Mouse (Mus musculus): Measurements from ENCODE around the gene Zfand3. TPM values are rescaled to one million over a fixed set of nuclear protein-coding genes. Genes with fewer than 3 reads are reported as not detected.

The Zfand3 gene
- total RNA-seq, 2 experiments from 2014 or later = 113 to 117 TPM

DNA sequence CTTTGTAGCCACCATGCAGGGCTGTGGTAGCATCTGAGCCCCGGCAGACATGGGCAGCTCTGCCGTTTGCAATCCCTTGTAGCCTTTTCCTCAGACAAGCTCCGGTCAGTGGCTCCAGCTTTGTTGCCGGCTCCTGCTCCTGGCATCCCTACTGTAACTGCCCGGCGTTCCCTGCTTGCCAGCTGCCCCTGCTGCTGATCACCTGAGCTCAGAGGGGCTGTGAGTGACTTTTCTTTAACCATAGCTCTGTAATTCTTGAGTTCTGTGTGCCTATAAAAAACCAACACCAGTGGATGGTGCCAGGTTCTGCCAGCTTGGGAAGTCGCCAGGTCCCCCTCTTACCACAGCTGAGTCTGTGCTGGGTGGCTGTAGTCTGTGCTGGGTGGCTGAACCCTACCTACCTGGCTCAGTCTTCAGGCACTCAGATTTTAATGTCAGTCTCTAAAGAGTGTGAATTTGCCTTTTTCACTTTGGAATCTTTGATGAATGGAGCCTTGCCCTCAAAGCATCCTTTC lies 150.9 kb downstream of the Zfand3 start:
- no peak for DNase-seq

DNA sequence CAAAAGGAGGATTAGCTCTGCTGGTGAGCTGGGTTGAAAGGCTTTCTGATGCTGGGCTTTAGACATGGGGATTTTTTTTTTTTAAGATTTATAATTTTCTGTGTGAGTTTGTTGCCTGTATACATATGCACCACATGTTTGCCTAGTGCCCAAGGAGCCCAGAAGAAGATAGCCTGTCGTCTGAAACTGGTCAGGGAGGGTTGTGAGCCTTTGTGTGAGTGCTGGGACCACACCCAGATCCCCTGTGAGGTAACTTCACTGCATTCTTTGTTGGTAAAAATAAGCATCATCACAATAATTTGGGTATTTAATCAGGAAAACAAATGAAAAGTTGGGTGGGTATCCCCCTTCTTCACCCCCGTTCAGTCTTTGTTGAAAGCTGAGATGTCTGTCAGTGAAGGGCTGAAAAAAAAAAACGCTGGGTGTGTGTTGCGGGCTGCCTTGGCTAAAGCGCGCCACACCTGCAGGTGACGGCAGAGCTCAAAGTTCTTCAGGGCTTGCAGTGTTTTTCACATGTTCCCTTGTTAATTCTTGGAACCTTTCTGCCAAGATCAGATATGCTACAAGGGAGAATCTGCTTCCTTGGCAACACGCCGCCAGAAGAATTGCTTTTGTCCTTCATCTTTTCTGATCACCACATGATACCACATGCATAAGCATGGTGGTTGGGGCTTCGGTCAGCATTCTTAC lies 154.0 kb downstream of the Zfand3 start:
- DNase-seq = no peak

DNA sequence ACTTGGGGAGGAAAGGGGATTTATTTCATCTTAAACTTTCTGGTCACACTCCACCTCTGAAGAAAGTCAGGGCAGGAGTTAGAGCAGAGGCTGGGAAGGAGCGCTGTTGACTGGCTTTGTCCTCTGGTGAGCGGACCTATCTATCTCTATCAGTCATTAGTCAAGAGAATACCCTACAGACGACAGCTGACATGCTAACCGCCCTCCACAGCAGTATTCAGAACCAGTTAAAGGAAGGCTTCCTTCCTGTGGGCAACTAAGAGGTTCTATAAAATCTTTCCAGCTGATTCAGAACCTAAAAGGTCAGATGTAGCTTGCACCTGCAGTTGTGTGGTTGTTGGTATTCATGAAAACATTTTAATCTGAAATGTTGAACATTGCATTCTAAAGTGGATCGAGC lies 154.8 kb downstream of the Zfand3 start:
- DNase-seq = no peak

DNA sequence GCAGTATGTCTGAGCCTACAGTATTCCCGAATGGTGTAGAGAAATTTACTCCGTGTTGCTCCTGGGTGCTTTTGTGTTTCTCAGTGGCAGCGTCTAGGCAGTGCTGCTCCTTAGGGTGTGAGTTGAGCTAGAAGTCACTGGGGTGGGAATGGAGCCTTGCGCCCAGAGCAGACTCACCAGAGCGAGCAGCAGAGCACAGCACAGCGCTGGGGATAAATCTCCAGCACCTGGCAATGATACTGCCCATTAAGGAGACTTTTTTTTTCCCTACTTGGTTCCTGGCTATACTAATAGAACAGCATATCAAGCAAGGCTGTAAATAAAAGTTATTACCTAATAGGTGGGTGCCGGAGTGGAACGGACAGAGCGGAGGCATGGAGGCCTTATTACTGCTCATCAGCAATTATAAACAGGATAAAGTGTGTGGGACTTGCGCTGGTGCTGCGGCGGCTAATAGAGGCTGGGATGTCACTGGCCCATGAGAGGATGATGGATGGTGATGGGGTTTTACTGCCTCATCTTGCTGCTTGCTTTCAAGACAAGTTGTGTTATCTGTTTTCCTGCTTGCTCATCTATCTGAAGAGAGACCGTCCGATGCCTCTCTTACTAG lies 156.4 kb downstream of the Zfand3 start:
- DNase-seq = no peak

DNA sequence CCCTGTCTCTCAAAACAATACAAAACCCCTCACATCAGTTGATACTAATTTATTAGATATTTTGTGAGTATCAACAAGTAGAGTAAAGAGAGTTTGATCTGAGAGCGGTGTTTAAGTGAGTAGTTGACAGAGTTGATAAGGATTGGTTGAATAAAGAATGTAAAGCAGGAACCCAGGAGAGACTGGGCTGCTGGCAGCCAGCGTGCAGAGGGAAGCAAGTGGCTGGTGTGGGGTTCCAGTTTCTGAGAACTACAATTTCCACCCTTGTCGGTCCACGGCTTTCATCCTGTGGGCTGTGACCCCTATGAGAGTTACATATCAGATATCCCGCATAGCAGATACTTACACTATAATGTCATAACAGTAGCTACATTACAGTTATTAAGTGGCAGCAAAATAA lies 158.4 kb downstream of the Zfand3 start:
- DNase-seq = no peak

DNA sequence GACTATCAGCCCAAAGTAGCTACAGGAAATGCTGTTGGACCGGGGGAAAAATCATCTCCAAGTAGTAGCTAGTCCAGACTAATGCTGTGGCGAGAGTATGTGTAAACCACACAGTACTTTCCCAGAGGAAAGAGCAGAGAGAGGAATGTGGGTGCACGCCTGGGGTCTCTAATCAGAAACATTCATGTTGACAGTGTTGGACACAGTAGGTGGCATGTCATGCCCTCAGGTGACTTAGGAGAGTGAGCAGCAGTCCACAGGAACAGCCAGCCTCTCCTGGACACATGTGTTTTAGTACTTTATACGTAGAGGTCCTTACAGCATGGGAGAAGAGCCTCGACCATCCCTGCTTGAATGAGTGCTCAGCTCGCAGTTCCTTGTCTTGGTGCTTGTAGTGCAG lies 159.3 kb downstream of the Zfand3 start:
- DNase-seq = no peak

DNA sequence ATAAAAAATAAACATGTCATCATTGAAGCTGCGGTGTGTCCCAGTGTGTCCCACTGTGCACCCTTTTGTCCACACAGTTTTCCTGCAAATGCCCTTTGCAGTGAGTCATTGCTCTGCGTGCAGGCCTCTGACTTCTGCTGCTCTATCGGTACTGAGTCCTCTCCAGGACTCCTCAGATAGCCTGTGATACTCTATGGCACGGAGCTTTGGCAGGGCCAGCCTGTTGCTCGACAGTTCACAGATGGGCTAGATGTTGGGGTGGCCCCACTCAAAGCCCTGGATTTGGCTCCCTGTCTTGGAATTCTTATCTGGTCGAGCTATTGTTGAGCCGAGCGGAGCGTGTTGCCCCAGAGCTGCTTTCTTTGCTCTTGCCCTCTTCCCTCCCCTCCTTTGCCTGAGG lies 160.3 kb downstream of the Zfand3 start:
- DNase-seq = no peak

DNA sequence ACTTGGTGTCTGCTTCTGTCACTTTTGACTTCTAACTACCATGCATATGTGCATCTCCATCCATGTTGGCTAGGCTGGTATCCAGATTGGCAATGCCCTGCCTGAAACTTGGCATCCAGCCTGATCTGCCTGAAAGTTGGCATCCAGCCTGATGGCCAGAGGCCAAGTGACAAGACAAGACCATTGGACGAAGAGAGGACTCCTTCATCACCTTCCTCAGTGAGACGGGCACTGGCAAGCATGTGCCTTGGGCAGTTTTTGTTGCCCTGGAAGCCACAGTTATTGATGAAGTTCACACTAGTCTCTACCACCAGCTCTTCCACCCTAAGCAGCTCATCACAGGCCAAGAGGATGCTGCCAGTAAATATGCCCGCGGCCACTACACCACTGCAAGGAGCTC lies 172.9 kb downstream of the Zfand3 start:
- no peak for DNase-seq

DNA sequence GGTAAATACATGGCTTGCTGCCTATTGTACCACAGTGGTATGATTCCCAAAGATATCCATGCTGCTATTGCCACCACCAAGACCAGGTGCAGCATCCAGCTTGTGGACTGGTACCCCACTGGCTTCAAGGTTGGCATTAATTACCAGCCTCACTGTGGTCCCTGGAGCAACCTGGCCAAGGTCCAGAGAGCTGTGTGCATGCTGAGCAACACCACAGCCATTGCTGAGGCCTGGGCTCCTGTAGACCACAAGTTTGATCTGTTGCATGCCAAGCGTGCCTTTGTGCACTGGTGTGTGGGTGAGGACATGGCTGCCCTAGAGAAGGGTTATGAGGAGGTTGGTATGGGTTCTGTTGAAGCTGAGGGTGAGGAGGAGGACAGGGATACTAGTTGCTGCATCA lies 173.9 kb downstream of the Zfand3 start:
- DNase-seq = peak in 1 of 2 experiments; percentile 0

DNA sequence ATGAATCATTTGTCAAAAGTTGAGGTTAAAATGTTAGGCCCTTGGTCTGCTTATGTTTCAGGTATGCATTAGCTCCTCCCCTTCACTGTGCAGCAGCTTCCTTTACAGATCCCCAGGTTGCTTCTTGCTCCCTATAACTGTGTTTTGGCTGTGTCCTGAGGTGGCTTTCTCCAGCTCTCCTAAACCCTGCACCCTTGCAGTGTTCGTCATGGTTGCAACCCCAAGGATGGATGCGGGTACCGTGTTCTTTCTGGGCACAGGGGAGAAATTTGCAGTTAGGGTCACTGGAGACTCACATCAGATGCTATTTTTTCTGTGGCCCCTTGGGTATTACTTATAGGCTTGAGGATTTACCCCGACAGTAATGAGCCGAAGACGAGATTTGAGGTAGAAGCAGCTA lies 175.7 kb downstream of the Zfand3 start:
- no peak for DNase-seq

DNA sequence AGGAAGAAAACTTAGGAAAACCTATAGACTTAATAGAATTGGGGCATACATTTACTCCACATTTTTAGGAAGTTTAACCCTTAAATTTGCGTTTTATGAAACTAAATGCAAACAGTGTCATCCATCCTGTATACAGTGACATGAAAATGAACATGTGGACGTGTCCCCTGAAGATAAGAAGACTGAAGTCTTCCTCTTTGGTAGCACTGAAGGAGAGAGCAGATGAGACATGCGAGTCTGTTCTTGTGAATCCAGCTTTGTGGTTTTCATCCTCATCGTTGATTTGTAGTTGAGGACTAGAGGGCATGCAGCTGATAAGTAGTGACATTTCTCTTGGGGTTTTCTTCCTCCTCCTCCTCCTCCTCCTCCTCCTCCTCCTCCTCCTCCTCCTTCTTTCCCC lies 177.0 kb downstream of the Zfand3 start:
- DNase-seq = no peak

DNA sequence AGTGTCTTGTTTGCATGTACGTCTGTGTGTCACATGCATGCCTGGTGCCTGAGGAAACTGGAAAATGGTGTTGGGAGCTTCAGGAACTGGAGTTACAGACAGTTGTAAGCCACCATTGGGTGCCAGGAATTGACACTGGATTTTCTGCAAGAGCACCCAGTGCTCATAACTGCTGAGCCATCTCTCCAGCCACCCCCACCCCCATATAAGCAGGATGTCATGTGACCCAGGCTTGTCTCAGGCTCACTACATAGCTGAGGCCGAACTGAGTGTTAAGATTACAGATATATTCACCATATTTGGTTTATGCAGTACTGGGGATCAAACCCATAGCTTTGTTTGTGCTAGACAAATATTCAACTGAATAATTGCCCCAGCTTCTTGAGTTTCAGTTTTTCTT lies 177.5 kb downstream of the Zfand3 start:
- DNase-seq = no peak

DNA sequence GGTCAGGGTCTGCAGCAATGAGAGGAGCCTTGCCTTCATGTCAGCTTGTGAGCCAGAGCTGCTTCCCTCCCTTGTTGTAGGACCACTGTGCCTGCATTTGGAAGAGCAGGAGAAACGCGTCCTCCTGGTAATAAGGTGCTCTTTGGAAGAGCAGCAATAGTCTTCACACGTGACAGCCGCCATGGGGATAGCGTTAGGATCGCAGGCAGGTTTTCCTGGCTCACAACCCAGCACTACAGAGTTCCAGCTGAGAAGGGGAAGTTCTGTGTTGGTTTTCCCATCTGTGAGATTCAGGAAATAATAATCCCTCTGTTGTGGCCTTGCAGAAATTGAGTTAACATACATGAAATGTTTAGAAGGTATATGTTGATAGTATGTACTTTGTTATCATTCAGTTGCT lies 179.0 kb downstream of the Zfand3 start:
- DNase-seq = no peak

DNA sequence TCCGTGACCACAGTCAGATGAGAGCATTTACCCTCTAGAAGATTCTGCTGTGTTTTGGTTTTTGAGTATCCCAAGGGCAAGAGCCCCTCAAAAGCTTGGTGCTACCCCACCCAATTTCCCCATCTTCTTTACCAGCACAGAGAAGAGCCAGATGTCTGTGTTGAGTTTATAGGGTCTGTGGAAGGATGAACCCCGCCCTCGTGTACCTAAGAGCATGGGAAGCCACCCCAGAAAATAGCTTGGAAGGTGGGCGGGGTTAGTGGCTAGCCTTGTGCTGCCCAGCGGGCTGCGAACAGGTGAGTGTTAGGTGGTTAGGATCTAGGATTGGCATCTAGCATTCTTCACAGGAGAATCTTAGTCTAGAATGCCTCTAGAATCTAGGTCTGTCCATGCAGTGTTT lies 182.6 kb downstream of the Zfand3 start:
- no peak for DNase-seq

DNA sequence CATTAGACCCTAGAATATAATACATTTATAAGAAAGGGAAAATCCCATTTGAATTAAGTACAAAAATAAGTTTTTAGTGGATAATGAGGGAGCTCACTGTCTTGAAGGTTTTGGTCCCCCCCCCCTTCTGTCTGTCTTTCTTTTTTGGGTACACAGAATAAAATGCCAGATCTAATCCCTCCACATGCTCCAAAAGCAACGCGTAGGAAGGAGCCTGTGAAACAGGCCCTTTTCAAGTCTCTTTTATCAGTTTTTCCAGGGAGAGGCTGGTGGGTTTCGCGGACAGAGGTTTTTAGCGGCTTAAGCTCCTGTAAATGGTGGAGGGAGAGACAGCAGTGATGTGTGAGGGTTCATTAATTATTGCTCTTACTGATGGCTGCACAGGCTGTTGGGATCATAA lies 183.0 kb downstream of the Zfand3 start:
- DNase-seq = peak in 1 of 2 experiments; percentile 29

DNA sequence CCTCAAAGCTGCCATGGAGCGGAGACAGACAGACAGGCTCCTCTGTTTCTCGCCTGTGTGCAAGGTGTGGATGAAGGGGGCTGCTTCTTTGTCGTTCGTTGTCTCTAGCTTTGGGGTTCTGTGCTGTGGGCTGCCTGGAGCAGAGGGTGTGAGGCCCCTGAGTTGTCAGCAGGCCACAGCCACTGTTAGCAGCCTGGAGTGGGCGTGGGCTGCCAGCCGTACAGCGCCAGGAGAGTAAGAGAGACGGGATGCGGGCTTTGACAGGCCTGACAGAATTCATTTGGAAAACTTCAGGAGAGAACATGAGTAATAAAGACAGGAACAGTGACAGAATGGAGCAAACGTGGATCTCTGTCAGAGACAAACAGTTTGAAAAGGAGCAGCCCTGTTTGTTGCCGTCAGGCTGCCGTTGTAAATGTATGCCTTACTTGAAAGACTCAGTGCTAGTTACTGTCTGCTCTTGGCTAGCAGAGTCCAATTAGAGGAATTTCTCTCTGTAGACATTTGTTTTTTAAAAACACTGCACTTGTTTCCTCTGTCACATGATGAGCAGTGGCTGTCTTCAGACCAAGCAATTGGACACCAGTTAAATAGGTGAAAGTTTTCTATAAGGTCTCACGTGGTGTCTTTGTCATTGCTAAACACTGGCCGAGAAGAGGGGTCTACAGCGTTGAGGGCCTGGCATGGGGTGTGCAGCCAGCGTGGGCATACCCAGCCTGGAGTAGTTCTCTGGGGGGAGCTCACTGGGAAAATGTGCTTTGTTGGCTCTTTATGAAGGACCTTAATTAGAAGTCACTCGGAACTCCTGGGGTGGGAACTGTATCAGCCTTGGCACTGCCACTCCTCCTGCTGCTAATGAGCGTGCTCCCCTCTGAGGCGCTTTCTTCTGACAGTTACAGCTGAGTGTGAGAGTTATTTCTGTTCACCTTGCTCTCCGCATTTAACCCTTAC lies 183.8 kb downstream of the Zfand3 start:
- DNase-seq = peak; percentile 67 to 70

DNA sequence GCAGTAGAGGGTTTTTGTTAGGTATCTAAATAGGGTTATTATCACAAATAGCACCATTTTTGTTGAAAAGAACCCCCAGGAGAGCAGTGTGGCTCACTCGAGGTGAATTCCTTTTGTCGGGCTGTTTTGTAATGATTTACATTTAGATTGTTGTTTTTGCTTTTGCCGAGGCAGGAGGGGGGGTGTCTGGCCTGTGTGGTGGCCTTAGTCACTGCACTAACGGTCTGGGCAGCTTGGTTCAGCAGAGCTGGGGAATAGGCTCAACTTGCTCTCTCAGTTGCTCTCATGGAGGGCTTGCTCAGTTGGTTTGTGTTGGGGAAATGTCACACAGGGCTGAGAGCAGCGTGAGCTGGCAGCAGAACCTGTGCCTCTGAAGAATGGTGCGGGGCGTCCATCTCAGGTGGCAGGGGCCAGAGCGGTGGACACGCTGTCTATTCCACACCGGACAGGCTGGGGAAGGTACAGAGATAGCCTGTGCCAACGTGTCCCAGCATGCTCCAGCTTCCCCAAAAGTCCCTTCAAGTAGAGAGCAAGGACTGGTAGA lies 186.6 kb downstream of the Zfand3 start:
- DNase-seq = peak in 1 of 2 experiments; percentile 3

DNA sequence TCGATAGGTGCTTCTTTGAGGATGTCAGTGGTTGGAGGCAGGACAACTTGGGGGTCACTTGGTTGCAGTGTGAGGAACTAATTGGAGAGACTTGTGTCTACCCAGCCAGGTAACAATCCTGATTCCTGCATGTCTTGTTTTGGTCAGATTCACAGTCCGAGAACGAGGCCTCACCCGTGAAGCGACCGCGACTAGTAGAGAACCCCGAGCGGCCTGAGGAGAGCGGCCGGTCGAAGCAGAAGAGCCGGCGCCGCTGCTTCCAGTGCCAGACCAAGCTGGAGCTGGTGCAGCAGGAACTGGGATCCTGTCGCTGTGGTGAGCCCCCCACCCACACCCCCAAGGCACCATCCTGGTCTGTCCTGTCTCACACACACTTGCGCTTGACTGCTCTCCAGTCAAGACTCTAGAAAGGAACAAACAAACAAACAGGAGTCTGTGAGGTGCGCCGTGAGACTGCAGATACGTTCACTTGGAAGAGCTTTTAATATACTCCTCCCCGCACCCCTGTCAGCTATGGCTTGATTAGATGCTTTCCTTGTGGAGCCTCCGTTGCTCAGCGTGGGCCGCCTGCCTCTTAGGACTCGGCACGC lies 188.0 kb downstream of the Zfand3 start:
- peak in 1 of 2 experiments; percentile 6 for DNase-seq

DNA sequence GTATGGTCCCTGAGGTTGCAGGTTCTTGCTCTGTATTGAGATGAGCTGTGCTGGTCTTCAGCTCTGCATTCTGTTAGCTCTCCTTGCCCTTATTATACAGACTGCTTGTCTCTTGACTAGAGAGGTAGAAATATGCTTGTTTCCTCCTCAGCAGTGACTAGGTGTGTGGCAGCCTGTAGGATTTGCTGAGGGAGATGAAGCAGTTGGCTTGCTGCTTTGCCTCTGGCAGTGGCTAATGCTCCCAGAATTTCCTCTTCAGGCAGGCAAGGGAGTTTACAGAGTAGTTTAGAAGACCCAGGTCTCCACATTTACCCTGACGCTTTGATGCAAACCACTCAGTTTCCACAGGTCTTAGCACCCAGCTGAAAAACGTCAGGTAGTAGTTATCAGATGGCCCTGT lies 189.1 kb downstream of the Zfand3 start:
- peak in 1 of 2 experiments; percentile 0 for DNase-seq

DNA sequence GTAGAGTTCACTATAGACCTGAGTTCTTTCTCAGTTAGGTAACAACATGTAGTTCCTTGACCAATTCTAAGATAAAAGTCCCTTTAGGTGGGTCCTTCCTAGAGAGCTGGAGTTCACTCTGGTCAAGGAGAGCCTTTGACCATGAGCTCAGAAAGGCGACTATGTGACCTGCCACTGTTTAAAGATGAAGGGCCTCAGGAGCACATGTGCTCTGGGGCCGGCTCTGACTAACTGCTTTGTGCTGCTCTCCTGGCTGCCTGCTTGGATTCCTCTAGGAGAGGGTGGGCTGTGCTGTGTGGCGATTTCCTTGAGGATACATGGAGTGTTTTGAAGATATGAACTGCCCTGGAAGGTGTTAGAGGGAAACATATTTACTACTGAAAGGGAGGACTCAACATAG lies 189.6 kb downstream of the Zfand3 start:
- peak in 1 of 2 experiments; percentile 2 for DNase-seq

DNA sequence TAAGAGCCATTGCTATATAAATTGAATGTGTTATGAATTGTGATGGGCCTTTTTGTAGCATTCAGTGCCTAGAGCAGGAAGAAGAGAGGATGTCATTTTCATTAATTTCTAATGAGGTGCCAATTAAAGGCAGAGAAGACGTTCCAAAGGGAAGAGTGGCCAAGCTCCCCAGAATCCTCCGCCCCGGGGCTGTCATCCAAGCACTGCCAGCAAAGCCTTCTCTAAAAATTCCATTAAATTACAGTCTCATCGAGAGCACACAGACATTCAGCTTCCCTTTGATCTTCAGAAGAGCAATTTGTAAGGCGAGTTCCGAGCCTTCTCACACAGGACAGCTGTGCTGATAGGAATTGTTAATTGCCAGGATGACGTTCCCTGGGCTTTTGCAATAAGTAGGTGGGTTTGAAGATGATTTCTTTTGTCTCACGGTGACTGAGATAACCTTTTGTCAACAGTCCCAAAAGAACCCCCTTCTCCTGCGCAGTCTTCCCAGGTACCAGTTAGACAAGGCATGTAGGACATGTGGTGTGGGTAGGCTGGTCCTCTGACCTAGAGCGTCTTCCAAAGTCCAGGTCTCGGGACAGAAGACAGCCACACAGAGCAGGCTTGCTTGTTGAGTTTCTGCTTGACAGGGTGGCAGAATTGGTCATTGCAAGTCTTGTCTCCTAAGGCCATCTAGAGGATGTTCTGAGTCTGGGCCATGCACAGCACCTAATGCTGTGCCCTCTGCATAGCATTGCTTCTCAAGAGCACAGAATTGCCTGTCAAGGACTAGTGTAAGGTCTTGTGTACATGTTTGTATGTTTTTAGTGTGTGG lies 190.3 kb downstream of the Zfand3 start:
- peak; percentile 6 to 18 for DNase-seq
